Mouse (Mus musculus): ENCODE results near the gene Sf3b5. TPM values are rescaled to one million over a fixed set of nuclear protein-coding genes. Genes with fewer than 3 reads are reported as not detected.

The Sf3b5 gene
- polyA plus RNA-seq, 1 experiment from 2014 or later: 27.1 TPM

DNA sequence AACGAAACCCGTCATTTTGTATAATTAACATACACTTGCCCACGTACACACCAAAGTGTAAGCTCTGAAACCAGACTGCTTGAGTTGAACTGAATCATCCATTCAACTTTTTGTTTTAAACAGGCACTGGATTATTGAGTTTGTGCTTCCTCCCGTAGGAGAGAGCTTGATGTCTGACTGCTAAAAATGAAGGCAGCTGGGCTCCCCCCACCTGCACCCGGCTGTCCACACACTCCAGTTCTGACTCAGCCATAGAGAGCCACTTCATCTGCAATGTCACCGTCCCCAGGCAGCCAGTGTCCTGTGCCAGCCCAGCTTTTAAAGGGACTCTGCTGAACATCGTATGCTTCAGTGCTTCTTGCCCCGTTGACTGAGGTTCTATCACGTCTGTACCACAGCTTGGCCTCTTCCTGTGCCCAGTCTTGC lies 27.3 kb upstream of the Sf3b5 start:
- Histone ChIP-seq H3K27ac (no peak overlapping the region), H3K4me2 (replicated peaks) (no peak overlapping the region), H3K9me3 (no peaks in the 10 kb centered on the region), H3K36me3 (no peaks in the 10 kb centered on the region), H3K4me1 (replicated peaks) (no peaks in the 10 kb centered on the region), H3K4me3 (replicated peaks) (no peak overlapping the region), H3K9ac (replicated peaks) (no peak overlapping the region), H3K27me3 (no peaks in the 10 kb centered on the region)
- no peak for ATAC-seq
- 74% methylated on average over 9 of the region's 9 CpGs for WGBS

DNA sequence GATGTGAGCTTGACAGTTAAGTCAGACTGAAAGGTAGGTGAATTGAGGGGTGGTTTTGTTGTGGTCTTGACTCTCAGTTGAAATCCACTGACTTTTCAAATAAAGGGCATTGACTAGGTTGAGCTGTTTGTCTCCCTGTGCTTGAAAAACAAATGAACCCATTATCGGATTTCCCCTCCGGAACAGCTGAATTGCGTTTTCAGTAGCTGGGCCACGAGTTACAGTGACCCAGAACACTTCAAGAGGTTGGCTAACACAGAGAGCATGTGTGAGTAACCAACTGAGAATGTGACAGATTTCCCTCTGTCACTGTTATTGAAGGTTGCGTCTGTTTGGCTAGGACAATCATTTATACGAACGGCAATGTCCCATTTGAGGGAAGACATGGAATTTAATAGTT lies 24.1 kb upstream of the Sf3b5 start:
- H3K4me3 ChIP-seq (replicated peaks): no peak overlapping the region
- ATAC-seq: no peak
- no peak overlapping the region for H3K4me2 ChIP-seq (replicated peaks)
- no peaks in the 10 kb centered on the region for H3K27me3 ChIP-seq
- H3K9me3 ChIP-seq: no peaks in the 10 kb centered on the region
- H3K9ac ChIP-seq (replicated peaks): no peak overlapping the region
- 79% methylated on average over 7 of the region's 7 CpGs for WGBS
- H3K36me3 ChIP-seq: no peaks in the 10 kb centered on the region
- no peaks in the 10 kb centered on the region for H3K4me1 ChIP-seq (replicated peaks)
- no peak overlapping the region for H3K27ac ChIP-seq

DNA sequence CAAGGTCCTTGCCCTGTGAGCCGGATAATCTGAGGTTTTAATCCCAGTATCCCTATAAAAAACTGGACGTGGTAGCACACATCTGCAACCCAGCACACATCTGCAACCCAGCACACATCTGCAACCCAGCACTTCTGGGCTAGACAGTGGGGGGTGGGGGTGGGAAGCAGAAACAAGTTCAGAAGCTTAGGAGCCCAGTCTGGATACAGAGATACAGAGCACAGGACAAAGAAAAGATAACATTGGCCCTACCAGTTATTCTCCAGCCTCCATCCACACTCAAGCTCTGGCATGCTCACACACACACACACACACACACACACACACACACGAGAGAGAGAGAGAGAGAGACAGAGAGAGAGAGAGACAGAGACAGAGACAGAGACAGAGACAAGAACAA lies 21.6 kb upstream of the Sf3b5 start:
- WGBS: 79% methylated on average over 2 of the region's 3 CpGs
- H3K4me1 ChIP-seq (replicated peaks): 0 out of 2 replicates have a peak, but pooled peaks cover 3% of the 10 kb centered on the region
- H3K27ac ChIP-seq: no peak overlapping the region
- no peaks in the 10 kb centered on the region for H3K27me3 ChIP-seq
- H3K9ac ChIP-seq (replicated peaks): no peak overlapping the region
- H3K4me3 ChIP-seq (replicated peaks): no peak overlapping the region
- H3K4me2 ChIP-seq (replicated peaks): no peak overlapping the region
- H3K9me3 ChIP-seq: no peaks in the 10 kb centered on the region
- no peaks in the 10 kb centered on the region for H3K36me3 ChIP-seq
- ATAC-seq: no peak

DNA sequence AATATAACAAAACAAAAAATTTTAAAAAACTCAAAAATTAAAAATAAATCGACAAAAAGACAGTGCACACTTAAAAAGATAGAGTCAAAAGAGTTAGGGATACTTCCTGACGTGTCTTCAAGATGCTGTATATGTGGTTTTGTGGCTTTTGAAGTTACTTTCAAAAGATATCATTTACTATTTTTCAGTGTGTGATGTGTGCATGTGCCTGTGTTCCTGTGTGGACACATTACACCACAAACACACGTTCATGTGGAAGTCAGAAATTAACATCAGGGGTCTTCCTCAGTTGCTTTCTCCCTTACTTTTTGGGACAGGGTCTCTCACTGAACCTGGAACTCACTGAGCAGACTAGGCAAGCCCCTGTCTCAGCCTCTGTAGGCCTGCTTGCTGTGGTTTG lies 20.1 kb upstream of the Sf3b5 start:
- Histone ChIP-seq H3K4me2 (replicated peaks) (no peak overlapping the region), H3K9ac (replicated peaks) (no peak overlapping the region), H3K27me3 (no peaks in the 10 kb centered on the region), H3K36me3 (no peaks in the 10 kb centered on the region), H3K27ac (no peak overlapping the region), H3K4me3 (replicated peaks) (no peak overlapping the region), H3K4me1 (replicated peaks) (0 out of 2 replicates have a peak, but pooled peaks cover 3% of the 10 kb centered on the region), H3K9me3 (no peaks in the 10 kb centered on the region)
- ATAC-seq: no peak
- WGBS: 86% methylated on average over 3 of the region's 3 CpGs

DNA sequence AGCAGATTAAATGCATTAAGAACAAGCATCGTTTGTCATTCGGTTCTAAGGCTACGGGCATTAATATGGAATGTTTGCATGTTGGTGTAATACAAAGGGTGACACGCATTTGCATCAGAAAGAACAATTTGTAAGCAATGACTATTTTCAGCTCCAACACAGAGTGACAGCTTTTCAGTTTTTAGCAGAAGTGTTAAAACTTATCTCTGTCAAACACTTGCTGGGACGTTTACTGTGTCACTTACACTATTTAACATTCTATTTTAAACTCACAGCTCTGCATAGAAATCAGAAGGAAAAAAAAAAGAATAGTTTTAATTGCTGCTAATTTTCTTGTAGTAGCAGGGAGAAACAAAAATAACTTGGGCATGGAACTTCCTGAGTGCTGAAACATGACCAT lies 18.7 kb upstream of the Sf3b5 start:
- H3K4me3 ChIP-seq (replicated peaks): no peak overlapping the region
- no peak overlapping the region for H3K4me2 ChIP-seq (replicated peaks)
- ATAC-seq: no peak
- WGBS: 50% methylated on average over 5 of the region's 5 CpGs
- no peak overlapping the region for H3K9ac ChIP-seq (replicated peaks)
- no peak overlapping the region for H3K27ac ChIP-seq
- H3K36me3 ChIP-seq: no peaks in the 10 kb centered on the region
- no peaks in the 10 kb centered on the region for H3K27me3 ChIP-seq
- no peaks in the 10 kb centered on the region for H3K9me3 ChIP-seq
- 0 out of 2 replicates have a peak, but pooled peaks cover 3% of the 10 kb centered on the region for H3K4me1 ChIP-seq (replicated peaks)

DNA sequence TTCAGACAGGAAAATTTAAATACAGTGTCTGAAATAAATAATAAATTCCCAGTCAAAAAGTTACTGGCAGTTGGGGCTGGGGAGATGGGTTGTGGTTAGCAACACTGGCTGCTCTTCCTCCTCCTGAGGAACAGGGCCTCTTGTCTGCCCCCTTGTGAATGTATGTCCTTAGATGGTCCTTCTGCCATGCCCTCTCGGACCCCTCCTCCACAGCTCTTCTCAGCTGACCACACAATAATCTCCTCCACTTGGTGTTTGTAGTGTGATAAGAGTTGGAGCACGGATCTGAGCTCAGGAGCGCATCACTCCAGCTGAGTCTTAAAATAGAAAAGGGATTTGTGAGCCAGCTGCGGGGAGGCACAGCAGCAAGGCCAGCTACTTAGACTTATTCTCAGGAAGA lies 18.2 kb upstream of the Sf3b5 start:
- ATAC-seq: no peak
- 46% methylated on average over 4 of the region's 4 CpGs for whole genome bisulfite sequencing
- Histone ChIP-seq H3K27ac (no peak overlapping the region), H3K4me2 (replicated peaks) (no peak overlapping the region), H3K4me3 (replicated peaks) (no peak overlapping the region), H3K36me3 (no peaks in the 10 kb centered on the region), H3K27me3 (no peaks in the 10 kb centered on the region), H3K9me3 (no peaks in the 10 kb centered on the region), H3K9ac (replicated peaks) (no peak overlapping the region), H3K4me1 (replicated peaks) (0 out of 2 replicates have a peak, but pooled peaks cover 3% of the 10 kb centered on the region)

DNA sequence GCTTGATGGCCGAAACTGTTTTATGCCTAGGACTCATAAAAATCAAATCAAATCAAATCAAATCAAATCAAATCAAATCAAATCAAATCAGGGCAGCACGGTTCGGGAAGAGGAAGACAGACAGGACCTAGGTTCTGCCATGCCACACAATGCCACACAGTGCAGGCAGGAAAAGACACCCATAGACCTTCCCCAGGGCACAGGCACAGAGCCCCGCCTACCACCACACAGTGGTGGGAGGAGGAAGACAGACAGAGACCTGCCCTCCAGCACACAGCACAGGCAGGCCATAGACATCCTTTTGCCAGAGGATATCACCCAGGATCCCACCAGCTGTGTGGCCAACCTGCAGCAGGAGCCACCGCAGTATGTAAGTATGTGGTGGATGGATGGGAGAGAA lies 13.2 kb upstream of the Sf3b5 start:
- peak; percentile 53; the same call in 1 of the 2 replicates for ATAC-seq
- Histone ChIP-seq H3K4me2 (replicated peaks) (no peak overlapping the region), H3K4me1 (replicated peaks) (0 out of 2 replicates have a peak, but pooled peaks cover 1% of the 10 kb centered on the region), H3K9me3 (no peaks in the 10 kb centered on the region), H3K27me3 (no peaks in the 10 kb centered on the region), H3K9ac (replicated peaks) (no peak overlapping the region), H3K4me3 (replicated peaks) (no peak overlapping the region), H3K36me3 (no peaks in the 10 kb centered on the region), H3K27ac (no peak overlapping the region)
- 82% methylated on average over 5 of the region's 5 CpGs for WGBS

DNA sequence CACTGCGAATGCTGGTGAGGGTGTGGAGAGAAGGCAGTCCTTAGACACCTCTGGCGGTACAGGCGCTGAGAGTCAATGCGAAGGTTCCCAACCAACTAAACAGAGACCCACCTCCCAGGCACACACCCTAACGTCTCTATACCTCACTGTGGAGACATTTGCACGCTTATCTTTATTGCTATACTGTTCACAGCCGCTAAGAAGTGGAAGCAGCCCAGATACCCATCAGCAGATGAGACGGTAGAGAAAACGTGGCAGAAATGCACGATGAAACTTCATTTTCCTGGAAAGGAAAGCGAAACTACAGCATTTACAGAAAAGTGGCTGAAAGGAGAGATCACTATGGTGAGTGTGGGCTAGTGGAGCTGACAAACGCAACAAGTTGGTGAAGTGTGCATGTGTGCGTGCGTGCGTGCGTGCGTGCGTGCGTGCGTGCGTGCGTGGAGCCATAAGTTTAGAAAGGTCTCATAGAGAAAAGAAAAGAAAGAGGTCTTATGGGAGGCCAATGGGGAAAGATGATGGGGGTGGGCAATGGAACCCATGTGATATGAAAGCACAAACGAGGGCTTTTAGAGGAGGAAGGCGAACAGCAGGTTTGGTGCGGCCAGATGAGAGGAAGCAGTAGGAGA lies 11.6 kb upstream of the Sf3b5 start:
- WGBS: 91% methylated on average over 25 of the region's 25 CpGs
- no peak overlapping the region for H3K4me2 ChIP-seq (replicated peaks)
- no peak for ATAC-seq

DNA sequence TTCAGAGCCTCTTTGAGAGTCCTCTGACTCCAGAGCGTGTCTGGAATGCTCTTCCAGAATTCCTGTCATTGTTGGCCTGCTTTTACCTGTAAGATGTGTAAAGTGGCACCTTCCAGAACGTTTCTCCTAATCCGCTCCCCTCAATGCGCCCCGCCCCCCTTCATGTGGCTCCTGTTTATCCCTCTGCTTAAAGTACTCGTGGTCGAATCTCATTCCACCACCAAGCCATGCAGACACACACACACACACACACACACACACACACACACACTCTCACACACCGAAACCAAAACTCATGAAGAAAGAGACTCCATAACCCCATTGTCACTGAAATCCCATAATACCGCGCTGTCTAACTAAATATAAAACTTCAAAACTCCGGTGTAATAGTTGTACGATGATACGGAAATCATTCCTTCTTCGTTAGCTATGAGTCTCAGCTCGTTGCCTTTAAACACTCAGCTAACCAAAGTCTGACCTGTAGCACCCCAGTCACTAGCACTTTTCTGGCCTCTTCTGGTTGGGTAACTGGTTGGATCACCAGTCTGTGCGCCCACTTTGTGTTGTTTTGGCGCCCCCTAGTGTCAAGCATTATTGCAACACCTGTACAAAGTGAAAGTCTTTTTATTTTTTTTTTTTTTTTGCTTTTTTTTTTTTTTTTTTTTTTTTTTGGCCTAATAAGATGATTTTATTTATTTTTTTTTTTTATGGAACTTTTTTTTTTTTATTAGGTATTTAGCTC lies 8.2 kb upstream of the Sf3b5 start:
- H3K9me3 ChIP-seq: no peaks in the 10 kb centered on the region
- ATAC-seq: peak; percentile 90
- no peaks in the 10 kb centered on the region for H3K36me3 ChIP-seq
- H3K4me3 ChIP-seq (replicated peaks): no peak overlapping the region
- no peak overlapping the region for H3K4me2 ChIP-seq (replicated peaks)
- no peak overlapping the region for H3K27ac ChIP-seq
- 48% methylated on average over 17 of the region's 17 CpGs for WGBS
- H3K9ac ChIP-seq (replicated peaks): no peak overlapping the region
- no peaks in the 10 kb centered on the region for H3K4me1 ChIP-seq (replicated peaks)
- no peaks in the 10 kb centered on the region for H3K27me3 ChIP-seq

More for the DNA sequence above, 11.6 kb upstream of the Sf3b5 start:
- Histone ChIP-seq H3K4me1 (replicated peaks) (no peaks in the 10 kb centered on the region), H3K9me3 (no peaks in the 10 kb centered on the region), H3K27me3 (no peaks in the 10 kb centered on the region), H3K27ac (no peak overlapping the region), H3K36me3 (no peaks in the 10 kb centered on the region), H3K9ac (replicated peaks) (no peak overlapping the region), H3K4me3 (replicated peaks) (no peak overlapping the region)

DNA sequence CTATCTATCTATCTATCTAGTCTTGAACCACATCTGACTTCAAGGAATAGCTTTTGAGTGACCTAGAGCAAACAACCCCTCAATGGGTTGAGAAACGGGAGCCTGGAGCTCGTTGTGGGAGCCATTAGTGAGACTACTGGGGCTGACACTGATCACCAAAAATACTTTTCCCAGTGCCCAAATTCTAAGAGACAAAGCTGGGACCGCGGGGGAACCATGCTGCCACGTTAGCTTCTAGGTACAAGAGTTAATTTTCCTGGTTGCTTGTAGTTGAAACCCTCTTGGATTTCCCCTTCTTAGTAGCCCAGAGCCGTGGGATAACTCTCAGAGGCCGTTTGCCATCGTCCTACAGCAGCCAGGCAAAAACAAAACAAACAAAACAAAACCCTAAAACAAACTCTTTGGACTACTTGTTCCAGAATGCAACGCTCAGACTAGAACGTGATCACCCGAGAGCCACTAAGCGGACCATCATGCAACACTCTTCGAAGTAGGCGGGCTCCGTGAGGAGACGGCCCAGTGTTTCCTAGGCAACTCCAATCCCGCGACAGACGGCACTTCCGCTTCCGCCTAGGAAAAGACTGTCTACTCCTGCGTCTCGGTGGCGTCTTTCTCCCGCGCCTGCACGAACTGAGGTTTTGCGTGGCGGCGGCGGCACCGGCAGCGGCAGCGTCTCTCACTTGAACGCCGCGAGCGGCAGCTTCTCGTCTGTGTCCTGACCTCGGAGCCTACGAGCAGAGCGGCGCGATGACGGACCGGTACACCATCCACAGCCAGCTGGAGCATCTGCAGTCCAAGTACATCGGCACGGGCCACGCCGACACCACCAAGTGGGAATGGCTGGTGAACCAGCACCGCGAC lies 3.0 kb downstream of the Sf3b5 start:
- H3K36me3 ChIP-seq: 0 out of 2 replicates have a peak, but pooled peaks cover 4% of the 10 kb centered on the region
- peak overlapping the region; percentile 84 for H3K9ac ChIP-seq (replicated peaks)
- no peaks in the 10 kb centered on the region for H3K9me3 ChIP-seq
- H3K27me3 ChIP-seq: no peaks in the 10 kb centered on the region
- ATAC-seq: peak; percentile 100
- H3K4me3 ChIP-seq (replicated peaks): peak overlapping the region; percentile 80
- WGBS: 3% methylated on average over 52 of the region's 52 CpGs
- H3K4me2 ChIP-seq (replicated peaks): peak overlapping the region; percentile 85
- H3K27ac ChIP-seq: peak overlapping the region; percentile 62; the same call in 1 of the 2 replicates
- H3K4me1 ChIP-seq (replicated peaks): peaks cover 19% of the 10 kb centered on the region

DNA sequence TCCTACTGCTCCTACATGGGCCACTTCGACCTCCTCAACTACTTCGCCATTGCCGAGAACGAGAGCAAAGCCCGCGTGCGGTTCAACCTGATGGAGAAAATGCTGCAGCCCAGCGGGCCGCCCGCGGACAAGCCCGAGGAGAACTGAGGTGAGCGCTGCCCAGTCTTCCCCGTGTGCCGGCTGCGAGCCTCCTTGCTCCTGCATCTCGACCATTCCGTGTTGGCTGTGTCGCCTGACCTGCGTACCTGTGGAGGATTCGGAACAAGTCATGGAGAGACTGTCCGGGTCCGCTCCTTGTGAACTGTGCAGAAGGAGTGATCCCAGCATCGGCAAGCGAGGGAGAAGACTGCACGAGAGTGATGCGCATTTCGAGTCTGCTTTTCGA lies 3.6 kb downstream of the Sf3b5 start:
- peak overlapping the region; percentile 80 for H3K4me3 ChIP-seq (replicated peaks)
- peaks cover 19% of the 10 kb centered on the region for H3K4me1 ChIP-seq (replicated peaks)
- H3K9me3 ChIP-seq: no peaks in the 10 kb centered on the region
- peak overlapping the region; percentile 85 for H3K4me2 ChIP-seq (replicated peaks)
- WGBS: 1% methylated on average over 29 of the region's 29 CpGs
- no peaks in the 10 kb centered on the region for H3K27me3 ChIP-seq
- 0 out of 2 replicates have a peak, but pooled peaks cover 4% of the 10 kb centered on the region for H3K36me3 ChIP-seq
- ATAC-seq: peak; percentile 58
- peak overlapping the region; percentile 84 for H3K9ac ChIP-seq (replicated peaks)
- peak overlapping the region; percentile 62; the same call in 1 of the 2 replicates for H3K27ac ChIP-seq

DNA sequence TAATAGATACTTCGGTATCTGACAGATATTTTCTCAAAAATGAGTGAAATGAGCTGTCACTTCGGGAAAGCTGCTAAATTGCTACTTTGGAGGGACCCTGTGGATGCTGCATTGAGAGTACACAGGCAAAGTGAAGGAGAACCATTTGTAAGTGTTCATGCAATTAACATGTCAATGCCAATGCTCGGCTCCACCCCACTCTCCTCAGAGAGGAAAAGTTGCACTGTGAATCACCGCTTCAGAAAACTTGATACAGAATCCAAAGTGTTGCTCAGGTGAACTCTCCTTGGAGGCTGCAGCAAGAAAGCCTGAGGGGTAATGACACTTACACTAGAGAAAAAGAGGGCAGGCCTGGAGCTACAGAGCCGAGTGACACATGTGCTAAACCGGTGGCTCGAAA lies 8.9 kb downstream of the Sf3b5 start:
- Histone ChIP-seq H3K27me3 (no peaks in the 10 kb centered on the region), H3K4me3 (replicated peaks) (no peak overlapping the region), H3K4me2 (replicated peaks) (no peak overlapping the region), H3K4me1 (replicated peaks) (peaks cover 16% of the 10 kb centered on the region), H3K27ac (no peak overlapping the region), H3K9ac (replicated peaks) (no peak overlapping the region), H3K36me3 (0 out of 2 replicates have a peak, but pooled peaks cover 4% of the 10 kb centered on the region), H3K9me3 (no peaks in the 10 kb centered on the region)
- ATAC-seq: no peak
- WGBS: 78% methylated on average over 7 of the region's 7 CpGs

All from midbrain, embryonic 13.5 days (tissue).